Mouse (Mus musculus) intestine, embryonic 14.5 days (tissue): ENCODE results near the gene Rabgef1. TPM values are rescaled to one million over a fixed set of nuclear protein-coding genes. Genes with fewer than 3 reads are reported as not detected.

ENCODE experiments used
- ATAC-seq: fragments of 200-750 bp; cut with Nextera tagmentation; replicated peaks from 2 replicates; pipeline ENCODE4 v1.8.0; 2017; ENCODE audit warnings: low read depth, moderate number of reproducible peaks, moderate TSS enrichment, moderate library complexity; ENCODE audit not compliant: low FRiP score, low TSS enrichment
- DNase-seq: peaks from one replicate; pipeline ENCODE4 v3.0.0-alpha.2; 2018; ENCODE audit warnings: low spot score
- H3K27ac ChIP-seq: fragments of 300-500 bp; sonication (generic); 2 replicates; pipeline ENCODE4 v1.5.1; 2014; ENCODE audit warnings: low read depth, mild to moderate bottlenecking, control low read depth
- H3K27me3 ChIP-seq: fragments of 300-500 bp; sonication (generic); replicated peaks from 2 replicates; pipeline ENCODE4 v1.6.1; 2014; ENCODE audit warnings: low read length, control low read depth; ENCODE audit not compliant: control insufficient read depth, insufficient read depth
- H3K36me3 ChIP-seq: fragments of 300-500 bp; sonication (generic); 2 replicates; pipeline ENCODE4 v1.6.1; 2014; ENCODE audit warnings: low read length, control low read depth; ENCODE audit not compliant: control insufficient read depth, insufficient read depth
- H3K4me1 ChIP-seq: fragments of 300-500 bp; sonication (generic); replicated peaks from 2 replicates; pipeline ENCODE4 v1.6.1; 2014; ENCODE audit warnings: low read length, control low read depth, mixed read lengths; ENCODE audit not compliant: control insufficient read depth, insufficient read depth
- H3K4me2 ChIP-seq: fragments of 300-500 bp; sonication (generic); 2 replicates; pipeline ENCODE4 v1.6.1; 2014; ENCODE audit warnings: low read length
- H3K4me3 ChIP-seq: fragments of 300-500 bp; sonication (generic); 2 replicates; pipeline ENCODE4 v1.5.1; 2014; ENCODE audit warnings: low read depth, low read length, control low read depth, mixed read lengths
- H3K9ac ChIP-seq: fragments of 300-500 bp; sonication (generic); 2 replicates; pipeline ENCODE4 v1.6.1; 2014; ENCODE audit warnings: mild to moderate bottlenecking, low read length
- H3K9me3 ChIP-seq: fragments of 300-500 bp; sonication (generic); 2 replicates; pipeline ENCODE4 v1.6.1; 2016; ENCODE audit warnings: low read length, control low read depth; ENCODE audit not compliant: control insufficient read depth
- WGBS: fragments of 180-500 bp; shearing (Covaris S2); extraction: QIAGEN DNeasy Blood & Tissue Kit; methylation state at CpG from one replicate; pipeline ENCODE4 v1.1.7; 2014; 5-methylcytosine and 5-hydroxymethylcytosine counted together
- polyA plus RNA-seq: library from polyadenylated mRNA; unstranded; fragments of >200 nt; fragmentation: Nextera tagmentation; extraction: Ambion mirVana; gene quantifications from 2 replicates; pipeline ENCODE4 v1.2.1, GENCODE M21; 2014

Gene Rabgef1
- polyA plus RNA-seq, 1 experiment from 2014 or later: 22.3 TPM

DNA sequence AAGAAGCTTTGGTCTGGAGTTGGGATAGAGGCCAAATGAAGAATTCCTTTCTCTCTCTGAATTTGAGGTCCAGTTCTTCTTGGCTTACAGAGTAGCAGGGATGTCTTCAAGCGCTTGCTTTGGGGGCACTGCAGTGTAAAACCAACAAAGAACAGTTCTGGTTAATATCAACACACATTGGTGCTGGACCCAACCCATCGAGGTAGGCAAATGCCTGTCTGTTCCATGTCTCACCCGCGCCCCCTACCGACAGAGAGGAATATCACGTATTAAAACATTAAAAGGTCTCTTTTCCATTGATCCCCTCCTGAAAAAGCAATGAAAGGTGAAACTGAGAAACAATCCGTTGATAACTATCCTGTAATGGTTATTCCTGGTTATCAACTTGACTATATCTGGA, 7.9 kb upstream of the Rabgef1 start:
- no peaks in the 10 kb centered on the region for H3K4me1 ChIP-seq
- no peaks in the 10 kb centered on the region for H3K27me3 ChIP-seq
- ATAC-seq: peak; percentile 74
- no peak overlapping the region for H3K4me2 ChIP-seq
- peak; percentile 82 for DNase-seq
- 3% methylated on average over 7 of the region's 7 CpGs for WGBS
- H3K27ac ChIP-seq: no peak overlapping the region
- H3K4me3 ChIP-seq: no peak overlapping the region
- H3K9me3 ChIP-seq: no peaks in the 10 kb centered on the region
- H3K36me3 ChIP-seq: no peaks in the 10 kb centered on the region
- H3K9ac ChIP-seq: no peak overlapping the region

DNA sequence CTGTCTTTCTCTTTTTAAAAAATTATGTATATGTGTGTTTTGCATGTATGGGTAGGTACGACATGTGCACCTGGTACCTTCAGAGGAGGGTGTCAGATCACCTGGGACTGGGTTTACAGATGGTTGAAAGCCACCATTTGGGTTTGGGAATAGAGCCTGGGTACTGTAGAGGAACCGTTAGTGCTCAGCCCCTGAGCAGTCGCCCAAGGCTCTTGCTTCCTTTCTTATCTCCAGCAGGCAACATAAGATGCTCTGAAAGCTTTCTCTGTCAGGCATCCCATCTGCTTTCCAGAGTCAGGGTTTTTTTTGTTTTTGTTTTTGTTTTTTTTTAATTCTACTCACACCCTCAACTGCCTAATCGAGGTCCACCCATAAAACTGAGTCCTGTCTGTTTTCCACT, 6.4 kb upstream of the Rabgef1 start:
- Histone ChIP-seq H3K4me3 (no peak overlapping the region), H3K27me3 (no peaks in the 10 kb centered on the region), H3K4me1 (no peaks in the 10 kb centered on the region), H3K4me2 (no peak overlapping the region), H3K27ac (no peak overlapping the region), H3K36me3 (no peaks in the 10 kb centered on the region), H3K9me3 (no peaks in the 10 kb centered on the region), H3K9ac (no peak overlapping the region)
- WGBS: 72% methylated on average over 4 of the region's 4 CpGs
- ATAC-seq: no peak
- no peak for DNase-seq

DNA sequence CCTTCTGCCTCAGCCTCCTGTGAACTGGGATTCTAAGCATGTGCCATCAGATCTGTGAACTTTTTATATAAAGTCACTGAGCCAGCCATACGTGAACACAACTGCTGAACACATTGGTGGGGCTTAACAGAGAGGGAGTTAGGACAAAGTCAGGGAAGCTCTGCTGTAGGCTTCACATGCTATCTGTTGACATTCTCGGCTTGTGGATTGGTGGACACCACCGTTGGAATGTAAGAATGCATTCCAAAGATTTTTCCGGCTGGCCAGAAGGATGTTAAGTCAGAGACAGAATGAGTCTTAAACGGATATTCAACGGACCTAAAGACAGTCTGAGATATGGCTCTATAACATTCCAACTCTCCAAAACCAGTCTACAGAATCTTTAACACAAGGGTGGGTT, 2.5 kb upstream of the Rabgef1 start:
- H3K4me1 ChIP-seq: peaks cover 17% of the 10 kb centered on the region
- H3K4me3 ChIP-seq: no peak overlapping the region
- H3K27me3 ChIP-seq: no peaks in the 10 kb centered on the region
- WGBS: 41% methylated on average over 6 of the region's 6 CpGs
- no peak overlapping the region for H3K4me2 ChIP-seq
- no peaks in the 10 kb centered on the region for H3K36me3 ChIP-seq
- H3K9ac ChIP-seq: no peak overlapping the region
- DNase-seq: no peak
- no peak overlapping the region for H3K27ac ChIP-seq
- ATAC-seq: no peak
- no peaks in the 10 kb centered on the region for H3K9me3 ChIP-seq

GRCm38 (mm10) chr5:130170666-130171422, 754 bp upstream of the Rabgef1 start:
- H3K27ac ChIP-seq: peak overlapping the region; percentile 68
- H3K36me3 ChIP-seq: no peaks in the 10 kb centered on the region
- peak overlapping the region; percentile 91 for H3K4me3 ChIP-seq
- no peaks in the 10 kb centered on the region for H3K9me3 ChIP-seq
- peak overlapping the region; percentile 86 for H3K4me2 ChIP-seq
- no peaks in the 10 kb centered on the region for H3K27me3 ChIP-seq
- peaks cover 17% of the 10 kb centered on the region for H3K4me1 ChIP-seq
- 12% methylated on average over 6 of the region's 6 CpGs for WGBS
- peak; percentile 14 for ATAC-seq
- H3K9ac ChIP-seq: peak overlapping the region; percentile 75
- DNase-seq: no peak

- DNase-seq: peak; percentile 84
- Histone ChIP-seq H3K9ac (peak overlapping the region; percentile 75), H3K4me3 (peak overlapping the region; percentile 91), H3K9me3 (no peaks in the 10 kb centered on the region), H3K27ac (peak overlapping the region; percentile 68), H3K27me3 (no peaks in the 10 kb centered on the region), H3K36me3 (no peaks in the 10 kb centered on the region), H3K4me2 (peak overlapping the region; percentile 86), H3K4me1 (peaks cover 17% of the 10 kb centered on the region)
- under 1% methylated on average over 37 of the region's 46 CpGs for WGBS
- ATAC-seq: peak; percentile 84
Observed at GRCm38 (mm10) chr5:130171956-130172601, 481 bp downstream of the Rabgef1 start.

DNA sequence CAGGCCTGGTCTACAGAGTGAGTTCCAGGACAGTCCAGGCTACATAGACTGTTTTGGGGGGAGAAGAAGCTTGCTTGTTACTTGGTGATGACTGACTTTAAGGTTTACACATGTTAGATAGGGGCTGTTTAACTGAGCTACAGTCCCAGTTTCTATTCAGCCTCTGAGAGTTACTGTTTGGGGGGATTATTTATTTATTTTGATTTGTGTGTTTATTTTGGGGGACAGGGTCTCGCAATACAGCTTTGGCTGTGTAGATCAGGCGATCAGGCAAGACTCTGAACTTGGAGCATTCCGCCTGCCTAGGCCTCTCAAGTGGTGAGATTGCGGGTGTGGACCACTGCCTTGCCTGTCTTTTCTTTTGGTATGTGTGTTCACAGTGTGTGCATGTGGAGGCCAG, 1.4 kb downstream of the Rabgef1 start:
- Histone ChIP-seq H3K4me3 (0 out of 2 replicates have a peak overlapping the region, but pooled peaks have one; percentile 91), H3K9ac (no peak overlapping the region), H3K36me3 (no peaks in the 10 kb centered on the region), H3K4me2 (peak overlapping the region; percentile 86), H3K27me3 (no peaks in the 10 kb centered on the region), H3K27ac (no peak overlapping the region), H3K9me3 (no peaks in the 10 kb centered on the region), H3K4me1 (peaks cover 17% of the 10 kb centered on the region)
- ATAC-seq (no peak), DNase-seq (no peak)
- WGBS: 86% methylated on average over 4 of the region's 4 CpGs

GRCm38 (mm10) chr5:130177871-130178270, 6.3 kb downstream of the Rabgef1 start:
- no peak overlapping the region for H3K27ac ChIP-seq
- no peak overlapping the region for H3K4me3 ChIP-seq
- H3K27me3 ChIP-seq: no peaks in the 10 kb centered on the region
- DNase-seq (no peak), ATAC-seq (no peak)
- peaks cover 13% of the 10 kb centered on the region for H3K4me1 ChIP-seq
- 62% methylated on average over 4 of the region's 4 CpGs for WGBS
- no peak overlapping the region for H3K4me2 ChIP-seq
- H3K36me3 ChIP-seq: no peaks in the 10 kb centered on the region
- no peak overlapping the region for H3K9ac ChIP-seq
- H3K9me3 ChIP-seq: no peaks in the 10 kb centered on the region

GRCm38 (mm10) chr5:130180362-130180761, 8.8 kb downstream of the Rabgef1 start:
- H3K27ac ChIP-seq: no peak overlapping the region
- H3K4me3 ChIP-seq: no peak overlapping the region
- no peaks in the 10 kb centered on the region for H3K36me3 ChIP-seq
- H3K9me3 ChIP-seq: no peaks in the 10 kb centered on the region
- H3K27me3 ChIP-seq: no peaks in the 10 kb centered on the region
- peaks cover 9% of the 10 kb centered on the region for H3K4me1 ChIP-seq
- H3K9ac ChIP-seq: no peak overlapping the region
- DNase-seq (no peak), ATAC-seq (no peak)
- H3K4me2 ChIP-seq: no peak overlapping the region
- 72% methylated on average over 7 of the region's 7 CpGs for WGBS
